Mouse (Mus musculus) hindbrain, embryonic 11.5 days (tissue): ENCODE measurements around the gene Htr6. TPM values are rescaled to one million over a fixed set of nuclear protein-coding genes. Genes with fewer than 3 reads are reported as not detected.

Experiments used
- ATAC-seq: fragments of 200-750 bp; cut with Nextera tagmentation; 2 replicates; pipeline ENCODE4 v1.8.0; 2017; ENCODE audit warnings: mild to moderate bottlenecking, moderate TSS enrichment, moderate library complexity; ENCODE audit not compliant: low FRiP score
- DNase-seq: peaks from one replicate; pipeline ENCODE4 v3.0.0-alpha.2; 2015; ENCODE audit warnings: low spot score
- H3K27ac ChIP-seq: fragments of 300-500 bp; sonication (generic); 2 replicates; pipeline ENCODE4 v1.5.1; 2014; ENCODE audit warnings: mild to moderate bottlenecking, low read depth, low read length
- H3K27me3 ChIP-seq: fragments of 300-500 bp; sonication (generic); 2 replicates; pipeline ENCODE4 v1.6.1; 2014; ENCODE audit warnings: mild to moderate bottlenecking, low read length, moderate library complexity, mixed read lengths; ENCODE audit not compliant: control insufficient read depth, insufficient read depth
- H3K36me3 ChIP-seq: fragments of 300-500 bp; sonication (generic); 2 replicates; pipeline ENCODE4 v1.6.1; 2014; ENCODE audit warnings: mild to moderate bottlenecking, low read length, moderate library complexity, mixed read lengths; ENCODE audit not compliant: control insufficient read depth, insufficient read depth
- H3K4me1 ChIP-seq: fragments of 300-500 bp; sonication (generic); replicated peaks from 2 replicates; pipeline ENCODE4 v1.6.1; 2014; ENCODE audit warnings: low read length, mixed read lengths; ENCODE audit not compliant: control insufficient read depth, insufficient read depth
- H3K4me2 ChIP-seq: fragments of 300-500 bp; sonication (generic); replicated peaks from 2 replicates; pipeline ENCODE4 v1.6.1; 2014; ENCODE audit warnings: mild to moderate bottlenecking, low read depth, low read length
- H3K4me3 ChIP-seq: fragments of 300-500 bp; sonication (generic); 2 replicates; pipeline ENCODE4 v1.5.1; 2014; ENCODE audit warnings: low read depth, low read length
- H3K9ac ChIP-seq: fragments of 300-500 bp; sonication (generic); 2 replicates; pipeline ENCODE4 v1.6.1; 2014; ENCODE audit warnings: low read depth, low read length
- H3K9me3 ChIP-seq: fragments of 300-500 bp; sonication (generic); 2 replicates; pipeline ENCODE4 v1.6.1; 2016; ENCODE audit warnings: low read length; ENCODE audit not compliant: control insufficient read depth
- WGBS: fragments of 180-500 bp; shearing (Covaris S2); extraction: QIAGEN DNeasy Blood & Tissue Kit; methylation state at CpG from one replicate; pipeline ENCODE4 v1.1.7; 2014; 5-methylcytosine and 5-hydroxymethylcytosine counted together
- polyA plus RNA-seq: library from polyadenylated mRNA; unstranded; fragments of >200 nt; fragmentation: Nextera tagmentation; extraction: Ambion mirVana; gene quantifications from 2 replicates; pipeline ENCODE4 v1.2.1, GENCODE M21; 2014

Gene Htr6
- polyA plus RNA-seq, result not detected in 2 replicates

- Histone ChIP-seq H3K9ac (peak within 1 kb of the TSS; percentile 40; the same call in 1 of the 2 replicates), H3K4me3 (peak within 1 kb of the TSS; percentile 38), H3K4me2 (peak within 1 kb of the TSS; percentile 86), H3K27ac (no peak within 1 kb of the TSS), H3K4me1 (0 out of 2 replicates have a peak, but pooled peaks cover 2% of the 10 kb centered on the region), H3K9me3 (no peaks in the 10 kb centered on the region), H3K36me3 (no peaks in the 10 kb centered on the region), H3K27me3 (peaks cover 49% of the 10 kb centered on the region)
- under 1% methylated on average over 61 of the region's 77 CpGs for WGBS
- ATAC-seq, result no peak
- DNase-seq, result peak; percentile 37
Observed at GRCm38 (mm10) chr4:139075041-139075711, at the start of gene Htr6. TSS of gene Htr6 (minus strand) at chr4:139075570.

GRCm38 (mm10) chr4:139124940-139125339 lies 49.6 kb upstream of the Htr6 start:
- Histone ChIP-seq H3K4me1 (0 out of 2 replicates have a peak, but pooled peaks cover 2% of the 10 kb centered on the region), H3K27ac (no peak overlapping the region), H3K9me3 (no peaks in the 10 kb centered on the region), H3K27me3 (no peaks in the 10 kb centered on the region), H3K4me2 (no peak overlapping the region), H3K4me3 (no peak overlapping the region), H3K9ac (no peak overlapping the region), H3K36me3 (no peaks in the 10 kb centered on the region)
- DNase-seq (no peak), ATAC-seq (no peak)
- WGBS, result 95% methylated on average over 6 of the region's 6 CpGs

DNA sequence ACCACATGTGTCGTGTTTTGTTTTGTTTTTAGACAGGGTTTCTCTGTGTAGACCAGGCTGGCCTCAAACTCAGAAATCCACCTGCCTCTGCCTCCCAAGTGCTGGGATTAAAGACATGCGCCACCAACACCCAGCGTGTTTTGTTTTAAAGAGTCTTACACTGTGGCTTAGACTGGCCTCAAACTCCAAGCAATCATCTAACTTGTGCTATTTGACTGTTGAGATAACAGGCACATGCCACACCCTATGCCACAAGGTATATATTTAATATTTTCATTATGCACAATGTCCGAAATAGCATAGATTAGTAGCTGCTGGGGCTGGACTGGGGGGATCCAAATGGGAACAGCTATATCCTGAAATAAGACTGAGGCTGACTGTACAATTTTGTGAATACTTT lies 47.2 kb upstream of the Htr6 start:
- Histone ChIP-seq H3K4me3 (no peak overlapping the region), H3K36me3 (no peaks in the 10 kb centered on the region), H3K9me3 (no peaks in the 10 kb centered on the region), H3K9ac (no peak overlapping the region), H3K27me3 (no peaks in the 10 kb centered on the region), H3K27ac (no peak overlapping the region), H3K4me1 (no peaks in the 10 kb centered on the region), H3K4me2 (no peak overlapping the region)
- DNase-seq (no peak), ATAC-seq (no peak)
- 95% methylated on average over 4 of the region's 4 CpGs for whole genome bisulfite sequencing

- no peak overlapping the region for H3K27ac ChIP-seq
- ATAC-seq, result no peak
- 84% methylated on average over 7 of the region's 7 CpGs for WGBS
- no peak for DNase-seq
- no peaks in the 10 kb centered on the region for H3K36me3 ChIP-seq
- H3K27me3 ChIP-seq, result no peaks in the 10 kb centered on the region
- no peaks in the 10 kb centered on the region for H3K9me3 ChIP-seq
- no peak overlapping the region for H3K4me3 ChIP-seq
- no peak overlapping the region for H3K4me2 ChIP-seq
- H3K9ac ChIP-seq, result no peak overlapping the region
- H3K4me1 ChIP-seq, result no peaks in the 10 kb centered on the region
Observed at GRCm38 (mm10) chr4:139120998-139121397, 45.6 kb upstream of the Htr6 start.

DNA sequence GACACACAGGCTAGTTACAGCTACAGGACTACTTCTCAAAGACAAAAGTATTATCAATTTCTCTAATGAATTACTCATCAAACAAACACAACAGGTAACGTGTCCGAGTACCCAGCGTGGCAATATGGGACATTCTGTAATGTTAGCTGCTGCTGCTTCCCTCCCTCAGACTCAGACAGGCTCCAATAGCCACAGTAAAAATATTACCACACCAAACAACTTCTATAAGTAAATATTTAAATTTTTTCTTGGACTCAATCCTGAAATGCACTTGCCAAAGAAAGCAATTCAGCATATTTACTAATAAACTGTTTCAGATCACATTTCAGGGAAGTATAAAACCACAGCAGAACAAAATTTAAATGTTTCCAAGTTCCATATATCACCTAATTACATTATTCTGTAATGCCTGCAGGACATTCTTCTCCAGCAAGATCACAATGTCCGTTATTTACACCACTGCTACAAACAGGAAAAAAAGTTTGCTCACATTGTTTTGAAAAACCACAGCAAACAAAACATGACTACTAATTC lies 45.0 kb upstream of the Htr6 start:
- no peak for ATAC-seq
- no peak overlapping the region for H3K27ac ChIP-seq
- no peaks in the 10 kb centered on the region for H3K9me3 ChIP-seq
- 92% methylated on average over 4 of the region's 4 CpGs for WGBS
- H3K4me2 ChIP-seq, result no peak overlapping the region
- no peaks in the 10 kb centered on the region for H3K36me3 ChIP-seq
- no peaks in the 10 kb centered on the region for H3K4me1 ChIP-seq
- H3K9ac ChIP-seq, result no peak overlapping the region
- no peaks in the 10 kb centered on the region for H3K27me3 ChIP-seq
- no peak overlapping the region for H3K4me3 ChIP-seq
- DNase-seq, result no peak

DNA sequence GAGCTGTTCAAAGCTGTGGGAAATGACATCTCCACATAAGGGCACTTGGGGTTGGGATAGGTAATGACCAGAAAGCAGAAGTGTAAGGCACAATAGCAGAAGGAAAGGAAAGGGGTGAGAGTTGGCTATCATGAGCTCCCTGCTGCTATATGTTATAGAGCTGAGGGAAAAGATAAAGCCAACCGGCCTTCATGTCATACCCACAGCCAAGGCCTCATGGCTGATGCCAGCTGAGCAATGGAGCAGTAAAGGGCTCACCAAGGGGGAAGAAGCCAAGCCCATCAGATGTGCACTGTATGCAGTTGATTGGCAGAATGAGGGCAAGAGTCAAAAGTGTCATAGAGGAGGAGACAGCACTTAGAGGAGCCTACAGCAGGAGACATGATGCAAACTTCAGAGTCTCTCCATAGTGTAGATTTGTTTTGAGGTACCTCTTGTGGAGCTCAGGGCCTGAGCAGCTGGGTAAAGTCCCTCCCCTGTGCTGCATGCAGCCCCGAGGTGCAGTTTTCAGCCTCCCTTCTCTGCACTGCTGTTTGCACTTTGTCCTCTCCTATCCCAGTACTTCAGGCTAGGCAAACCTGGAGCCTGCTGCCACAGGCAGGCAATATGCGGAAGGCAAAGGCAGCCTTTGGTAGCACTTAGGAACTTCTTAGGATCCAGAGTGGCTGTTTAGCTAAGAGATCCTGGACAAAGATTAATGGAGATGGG lies 41.1 kb upstream of the Htr6 start:
- H3K9me3 ChIP-seq, result no peaks in the 10 kb centered on the region
- H3K27ac ChIP-seq, result no peak overlapping the region
- no peak overlapping the region for H3K4me3 ChIP-seq
- WGBS, result 91% methylated on average over 3 of the region's 3 CpGs
- DNase-seq, result no peak
- H3K9ac ChIP-seq, result no peak overlapping the region
- ATAC-seq, result no peak
- no peaks in the 10 kb centered on the region for H3K4me1 ChIP-seq
- H3K27me3 ChIP-seq, result no peaks in the 10 kb centered on the region
- no peak overlapping the region for H3K4me2 ChIP-seq
- no peaks in the 10 kb centered on the region for H3K36me3 ChIP-seq

- H3K4me2 ChIP-seq, result no peak overlapping the region
- no peaks in the 10 kb centered on the region for H3K27me3 ChIP-seq
- H3K36me3 ChIP-seq, result no peaks in the 10 kb centered on the region
- H3K27ac ChIP-seq, result no peak overlapping the region
- H3K9ac ChIP-seq, result no peak overlapping the region
- no peak overlapping the region for H3K4me3 ChIP-seq
- H3K4me1 ChIP-seq, result no peaks in the 10 kb centered on the region
- no peaks in the 10 kb centered on the region for H3K9me3 ChIP-seq
- ATAC-seq, result no peak
- 90% methylated on average over 5 of the region's 5 CpGs for WGBS
- DNase-seq, result peak; percentile 25
Observed at GRCm38 (mm10) chr4:139115721-139116120, 40.4 kb upstream of the Htr6 start.

- H3K36me3 ChIP-seq, result no peaks in the 10 kb centered on the region
- no peak for DNase-seq
- no peak overlapping the region for H3K27ac ChIP-seq
- no peak for ATAC-seq
- H3K9ac ChIP-seq, result no peak overlapping the region
- no peaks in the 10 kb centered on the region for H3K27me3 ChIP-seq
- no peak overlapping the region for H3K4me3 ChIP-seq
- 78% methylated on average over 3 of the region's 3 CpGs for WGBS
- H3K9me3 ChIP-seq, result no peaks in the 10 kb centered on the region
- H3K4me2 ChIP-seq, result no peak overlapping the region
- no peaks in the 10 kb centered on the region for H3K4me1 ChIP-seq
Observed at GRCm38 (mm10) chr4:139112482-139112881, 37.1 kb upstream of the Htr6 start.
